Mouse (Mus musculus) CH12.LX (cell line): Measurements from ENCODE around the gene Lyzl6. TPM values are rescaled to one million over a fixed set of nuclear protein-coding genes. Genes with fewer than 3 reads are reported as not detected.

ENCODE experiments used
- DNase-seq: peaks from one replicate; pipeline ENCODE4 v3.0.0-alpha.2; 2013; ENCODE audit errors: extremely low read depth
- H3K27ac ChIP-seq: 2 replicates; pipeline ENCODE4 v1.5.1; 2012; ENCODE audit warnings: low read depth, mild to moderate bottlenecking, control low read depth, moderate library complexity; ENCODE audit not compliant: insufficient read depth
- H3K27me3 ChIP-seq: replicated peaks from 2 replicates; pipeline ENCODE3; 2012; ENCODE audit warnings: inconsistent platforms
- H3K36me3 ChIP-seq, 2 experiments: replicated peaks in 1 of 2; 2 replicates each; pipeline versions ENCODE3 to v1.6.1; 2012; ENCODE audit warnings: inconsistent platforms in 1 of 2, low read length in 1 of 2, mild to moderate bottlenecking in 1 of 2, mixed read lengths in 1 of 2, moderate library complexity in 1 of 2; ENCODE audit not compliant: control insufficient read depth in 1 of 2, insufficient read depth in 1 of 2
- H3K4me1 ChIP-seq, 2 experiments: 2 replicates each; pipeline ENCODE4 v1.6.1; 2012; ENCODE audit warnings: inconsistent platforms in 1 of 2, moderate library complexity in 1 of 2; ENCODE audit not compliant: insufficient read depth in 2 of 2, control insufficient read depth in 1 of 2
- H3K4me2 ChIP-seq: 2 replicates; pipeline ENCODE4 v1.6.1; 2012; ENCODE audit warnings: low read depth, mild to moderate bottlenecking, control low read depth; ENCODE audit not compliant: poor library complexity, insufficient read depth, severe bottlenecking
- H3K4me3 ChIP-seq, 3 experiments: fragments of 150-350 bp in 1 of 3; sonication (generic) in 1 of 3; replicated peaks in 1 of 3; 2 replicates each; pipeline versions ENCODE3 to v1.5.1; 2011 to 2012; ENCODE audit warnings: low read depth in 2 of 3, low read length in 2 of 3, mild to moderate bottlenecking in 2 of 3, moderate library complexity in 2 of 3, control low read depth in 1 of 3, improper control_type of control experiment in 1 of 3, inconsistent platforms in 1 of 3, mixed read lengths in 1 of 3; ENCODE audit not compliant: poor library complexity in 1 of 3
- H3K79me2 ChIP-seq: replicated peaks from 2 replicates; pipeline ENCODE4 v1.6.1; 2012; ENCODE audit warnings: mild to moderate bottlenecking, moderate library complexity; ENCODE audit not compliant: control insufficient read depth, poor library complexity, insufficient read depth, severe bottlenecking; ENCODE audit errors: extremely low read depth
- H3K9ac ChIP-seq: 2 replicates; pipeline ENCODE4 v1.6.1; 2012; ENCODE audit warnings: low read depth, mild to moderate bottlenecking, control low read depth, moderate library complexity; ENCODE audit not compliant: insufficient read depth
- H3K9me3 ChIP-seq: replicated peaks from 2 replicates; pipeline ENCODE3; 2012; ENCODE audit warnings: low read length, inconsistent platforms, mixed read lengths
- ELF1 ChIP-seq: IDR thresholded peaks from 2 replicates; pipeline ENCODE4 v1.6.1; 2014; ENCODE audit warnings: low read depth, mild to moderate bottlenecking, inconsistent platforms, low read length, improper control_type of control experiment
- HCFC1 ChIP-seq: IDR thresholded peaks from 2 replicates; pipeline ENCODE4 v1.6.1; 2012; ENCODE audit warnings: low read depth, mild to moderate bottlenecking, inconsistent platforms, low read length, improper control_type of control experiment
- IRF4 ChIP-seq: IDR thresholded peaks from 2 replicates; pipeline ENCODE4 v1.6.1; 2014; ENCODE audit warnings: low read depth, mild to moderate bottlenecking, inconsistent platforms, low read length, improper control_type of control experiment
- JUN ChIP-seq: IDR thresholded peaks from 2 replicates; pipeline ENCODE4 v1.6.1; 2011; ENCODE audit warnings: low read depth, mild to moderate bottlenecking, low read length, improper control_type of control experiment, moderate library complexity; ENCODE audit not compliant: insufficient read depth
- MAX ChIP-seq: IDR thresholded peaks from 2 replicates; pipeline ENCODE4 v1.6.1; 2011; ENCODE audit warnings: low read length, improper control_type of control experiment
- MEF2A ChIP-seq: IDR thresholded peaks from 2 replicates; pipeline ENCODE4 v1.6.1; 2014; ENCODE audit warnings: low read depth, mild to moderate bottlenecking, inconsistent platforms, low read length, improper control_type of control experiment, borderline replicate concordance
- MYC ChIP-seq: IDR thresholded peaks from 2 replicates; pipeline ENCODE4 v1.6.1; 2011; ENCODE audit warnings: low read depth, mild to moderate bottlenecking, improper control_type of control experiment, low read length
- NELFE ChIP-seq: IDR thresholded peaks from 2 replicates; pipeline ENCODE4 v1.6.1; 2011; ENCODE audit warnings: low read depth, low read length, improper control_type of control experiment
- NRF1 ChIP-seq: IDR thresholded peaks from 2 replicates; pipeline ENCODE4 v1.6.1; 2014; ENCODE audit warnings: low read depth, mild to moderate bottlenecking, inconsistent platforms, low read length, improper control_type of control experiment, moderate library complexity
- POLR2A ChIP-seq: IDR thresholded peaks from 2 replicates; pipeline ENCODE4 v1.6.1; 2011; ENCODE audit warnings: low read depth, mild to moderate bottlenecking, improper control_type of control experiment, low read length
- POLR2AphosphoS2 ChIP-seq: IDR thresholded peaks from 2 replicates; pipeline ENCODE4 v1.6.1; 2011; ENCODE audit warnings: low read depth, low read length, improper control_type of control experiment
- RCOR1 ChIP-seq: conservative IDR thresholded peaks from 2 replicates; pipeline ENCODE4 v1.6.1; 2012; ENCODE audit warnings: low read depth, mild to moderate bottlenecking, inconsistent platforms, low read length, improper control_type of control experiment
- TBP ChIP-seq: conservative IDR thresholded peaks from 2 replicates; pipeline ENCODE4 v1.6.1; 2011; ENCODE audit warnings: low read depth, low read length, improper control_type of control experiment
- TCF12 ChIP-seq: IDR thresholded peaks from 2 replicates; pipeline ENCODE4 v1.6.1; 2014; ENCODE audit warnings: low read depth, mild to moderate bottlenecking, inconsistent platforms, low read length, improper control_type of control experiment
- USF1 ChIP-seq: IDR thresholded peaks from 2 replicates; pipeline ENCODE4 v1.6.1; 2014; ENCODE audit warnings: low read depth, mild to moderate bottlenecking, inconsistent platforms, low read length, improper control_type of control experiment
- ZC3H11A ChIP-seq: IDR thresholded peaks from 2 replicates; pipeline ENCODE4 v1.6.1; 2012; ENCODE audit warnings: low read depth, mild to moderate bottlenecking, inconsistent platforms, low read length, improper control_type of control experiment
- ZKSCAN1 ChIP-seq: IDR thresholded peaks from 2 replicates; pipeline ENCODE4 v1.6.1; 2012; ENCODE audit warnings: low read depth, inconsistent platforms, low read length, improper control_type of control experiment, borderline replicate concordance
- ZMIZ1 ChIP-seq: IDR thresholded peaks from 2 replicates; pipeline ENCODE4 v1.6.1; 2012; ENCODE audit warnings: low read depth, mild to moderate bottlenecking, inconsistent platforms, low read length, improper control_type of control experiment
- dilution Hi-C: fragments of 300-500 bp; cut with MboI; formaldehyde crosslinking; loops from 2 replicates; pipeline ENCODE4 v1.14.3; 2020; ENCODE audit warnings: low sequenced_read_pairs; ENCODE audit not compliant: extremely low pct_unique_long_range_greater_than_20kb, extremely low pct_ligation_motif_present
- in situ Hi-C: fragments of 300-500 bp; cut with MboI; formaldehyde crosslinking; loops from 3 replicates; pipeline ENCODE4 v1.14.3; 2019; ENCODE audit warnings: low sequenced_read_pairs, low pct_ligation_motif_present, low pct_unique_long_range_greater_than_20kb, mixed read lengths
- polyA plus RNA-seq: library from polyadenylated mRNA; unstranded; fragments of >175 nt; gene quantifications from 2 replicates; pipeline ENCODE4 v1.2.1, GENCODE M21; 2012; ENCODE audit warnings: low read depth; ENCODE audit not compliant: insufficient read length
- total RNA-seq, 2 experiments: library from RNA; depleted of rRNA; stranded (reverse); fragments of 300-350 nt in 1 of 2; fragments of >200 nt in 1 of 2; gene quantifications; 2 replicates each; pipeline ENCODE4 v1.2.3; 2012 to 2014

Gene Lyzl6
- total and polyA plus RNA-seq, 3 experiments = not detected

- Histone ChIP-seq H3K79me2 (no peaks in the 10 kb centered on the region), H3K27me3 (peaks cover 43% of the 10 kb centered on the region), H3K9me3 (no peaks in the 10 kb centered on the region), H3K4me2 (no peak overlapping the region), H3K9ac (no peak overlapping the region), H3K36me3 (peaks cover 0 to 11% of the 10 kb centered on the region in 2 experiments), H3K27ac (no peak overlapping the region), H3K4me3 (no peak overlapping the region), H3K4me1 (no peaks in the 10 kb centered on the region)
- dilution Hi-C loops = no loop called here
- in situ Hi-C loops = no loop called here
- TF ChIP-seq JUN (no peak), POLR2AphosphoS2 (no peak), ZKSCAN1 (no peak), TBP (no peak), ELF1 (no peak), USF1 (no peak), RCOR1 (no peak), MAX (no peak), MEF2A (no peak), NELFE (no peak), POLR2A (no peak), NRF1 (no peak), ZMIZ1 (no peak), MYC (no peak), IRF4 (no peak), ZC3H11A (no peak)
- DNase-seq = no peak
Measured at GRCm38 (mm10) chr11:103666181-103666906, 27.7 kb upstream of the Lyzl6 start.

DNA sequence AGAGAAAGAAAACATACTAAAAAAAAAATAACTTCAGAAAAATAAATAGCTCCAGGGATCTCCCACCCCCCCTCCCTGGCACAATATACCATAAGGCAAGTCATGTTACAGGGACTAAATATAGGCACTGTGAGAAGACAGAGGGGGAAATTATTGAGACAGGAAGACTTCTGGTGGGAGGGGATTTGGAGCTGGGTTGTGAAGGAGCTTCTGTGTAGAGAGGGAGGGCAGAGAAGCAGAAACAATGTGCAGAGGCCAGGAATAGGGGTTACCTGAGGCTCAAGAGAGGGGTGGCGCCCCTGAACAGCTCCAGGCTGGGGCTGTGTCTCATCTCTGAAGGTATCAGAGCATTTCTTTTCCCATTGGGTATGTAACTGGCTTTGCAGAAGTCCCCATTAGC lies 27.0 kb upstream of the Lyzl6 start:
- H3K27me3 ChIP-seq = peaks cover 49% of the 10 kb centered on the region
- peaks cover 0 to 5% of the 10 kb centered on the region in 2 experiments for H3K36me3 ChIP-seq
- H3K9me3 ChIP-seq = no peaks in the 10 kb centered on the region
- DNase-seq = no peak
- H3K4me3 ChIP-seq = no peak overlapping the region
- no peaks in the 10 kb centered on the region for H3K4me1 ChIP-seq
- in situ Hi-C loops (no loop called here), dilution Hi-C loops (no loop called here)
- no peak overlapping the region for H3K27ac ChIP-seq
- TF ChIP-seq HCFC1 (no peak), TCF12 (no peak)
- H3K4me2 ChIP-seq = no peak overlapping the region
- H3K79me2 ChIP-seq = no peaks in the 10 kb centered on the region
- H3K9ac ChIP-seq = no peak overlapping the region
